Mouse (Mus musculus) intestine, embryonic 16.5 days (tissue): ENCODE measurements at regions not wholly inside any gene's neighbourhood (a gene's known extent, or its start where the extent isn't known, plus 50 kb on each side); places are given as distances from the start of the nearest gene placed in this dataset.

Experiments used
- ATAC-seq: fragments of 200-750 bp; cut with Nextera tagmentation; 2 replicates; pipeline ENCODE4 v1.8.0; 2017; ENCODE audit warnings: moderate TSS enrichment, moderate library complexity
- H3K27ac ChIP-seq: fragments of 300-500 bp; sonication (generic); 2 replicates; pipeline ENCODE4 v1.5.1; 2014; ENCODE audit warnings: mild to moderate bottlenecking, low read length
- H3K27me3 ChIP-seq: fragments of 300-500 bp; sonication (generic); replicated peaks from 2 replicates; pipeline ENCODE4 v1.6.1; 2014; ENCODE audit warnings: low read length, control low read depth, mixed read lengths; ENCODE audit not compliant: control insufficient read depth, insufficient read depth
- H3K36me3 ChIP-seq: fragments of 300-500 bp; sonication (generic); 2 replicates; pipeline ENCODE4 v1.6.1; 2014; ENCODE audit warnings: low read length, control low read depth; ENCODE audit not compliant: control insufficient read depth, insufficient read depth
- H3K4me1 ChIP-seq: fragments of 300-500 bp; sonication (generic); 2 replicates; pipeline ENCODE4 v1.6.1; 2014; ENCODE audit warnings: low read length, control low read depth, mixed read lengths; ENCODE audit not compliant: control insufficient read depth, insufficient read depth
- H3K4me2 ChIP-seq: fragments of 300-500 bp; sonication (generic); 2 replicates; pipeline ENCODE4 v1.6.1; 2014; ENCODE audit warnings: low read depth, low read length, control low read depth
- H3K4me3 ChIP-seq: fragments of 300-500 bp; sonication (generic); 2 replicates; pipeline ENCODE4 v1.5.1; 2014; ENCODE audit warnings: mild to moderate bottlenecking, low read length
- H3K9ac ChIP-seq: fragments of 300-500 bp; sonication (generic); 2 replicates; pipeline ENCODE4 v1.6.1; 2014; ENCODE audit warnings: low read depth, low read length
- H3K9me3 ChIP-seq: fragments of 300-500 bp; sonication (generic); 2 replicates; pipeline ENCODE4 v1.6.1; 2016; ENCODE audit warnings: low read length, control low read depth; ENCODE audit not compliant: control insufficient read depth
- WGBS: fragments of 180-500 bp; shearing (Covaris S2); extraction: QIAGEN DNeasy Blood & Tissue Kit; methylation state at CpG from one replicate; pipeline ENCODE4 v1.1.7; 2014; 5-methylcytosine and 5-hydroxymethylcytosine counted together

DNA sequence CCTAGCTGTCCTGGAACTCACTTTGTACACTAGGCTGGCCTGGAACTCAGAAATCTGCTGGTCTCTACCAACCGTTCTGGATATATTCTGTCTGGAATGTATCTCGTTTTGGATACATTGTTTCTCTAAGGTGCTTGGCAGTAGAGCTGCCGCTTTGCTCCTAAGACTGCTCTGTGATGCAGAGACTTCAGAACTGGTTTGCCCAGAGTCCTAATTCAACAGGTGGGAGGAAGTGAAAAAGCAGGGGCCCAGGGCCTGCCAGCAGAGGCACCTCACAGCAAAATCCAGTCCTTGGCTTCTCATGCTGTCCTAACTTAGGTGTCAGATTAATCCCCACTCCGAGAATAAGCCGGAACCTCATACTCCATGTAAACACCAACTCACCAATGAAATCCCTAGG is 67.3 kb upstream of the Rreb1 start:
- Histone ChIP-seq H3K4me1 (peaks cover 5% of the 10 kb centered on the region), H3K27ac (no peak overlapping the region), H3K4me2 (no peak overlapping the region), H3K36me3 (no peaks in the 10 kb centered on the region), H3K27me3 (no peaks in the 10 kb centered on the region), H3K9me3 (no peaks in the 10 kb centered on the region), H3K4me3 (no peak overlapping the region), H3K9ac (no peak overlapping the region)
- no peak for ATAC-seq
- 81% methylated on average over 5 of the region's 5 CpGs for WGBS

DNA sequence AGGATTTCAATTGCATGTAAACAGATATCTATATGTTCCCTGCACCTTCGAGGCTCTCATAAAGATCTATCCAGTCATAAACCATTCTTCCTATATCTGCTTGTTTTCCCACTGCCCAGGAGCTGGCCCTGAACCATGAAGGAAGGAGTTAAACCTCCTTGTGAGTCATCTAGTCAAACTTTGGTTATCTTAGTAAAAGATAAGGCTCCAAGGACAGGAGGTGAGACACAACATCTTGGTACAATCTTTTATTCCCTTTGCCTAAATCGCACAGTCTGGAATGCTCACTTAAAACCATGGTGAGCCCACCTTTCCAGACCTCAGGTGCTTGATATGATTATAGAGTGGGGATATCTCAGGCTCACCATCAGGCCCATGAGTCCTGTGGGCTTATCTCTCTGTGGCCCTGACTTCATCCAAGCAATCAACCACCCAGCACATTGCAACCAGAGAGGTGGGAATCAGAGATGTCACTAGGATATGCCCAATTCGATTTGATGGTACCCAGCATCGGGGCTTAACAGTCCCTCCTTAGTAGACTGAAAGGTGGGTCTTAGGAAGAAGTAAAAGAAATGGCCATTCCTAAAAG is 65.2 kb upstream of the Rreb1 start:
- Histone ChIP-seq H3K27me3 (no peaks in the 10 kb centered on the region), H3K36me3 (no peaks in the 10 kb centered on the region), H3K4me2 (no peak overlapping the region), H3K27ac (peak overlapping the region; percentile 58; the same call in 1 of the 2 replicates), H3K4me3 (no peak overlapping the region), H3K9ac (no peak overlapping the region), H3K4me1 (peaks cover 11% of the 10 kb centered on the region), H3K9me3 (no peaks in the 10 kb centered on the region)
- 65% methylated on average over 4 of the region's 4 CpGs for WGBS
- ATAC-seq, result peak; percentile 46

DNA sequence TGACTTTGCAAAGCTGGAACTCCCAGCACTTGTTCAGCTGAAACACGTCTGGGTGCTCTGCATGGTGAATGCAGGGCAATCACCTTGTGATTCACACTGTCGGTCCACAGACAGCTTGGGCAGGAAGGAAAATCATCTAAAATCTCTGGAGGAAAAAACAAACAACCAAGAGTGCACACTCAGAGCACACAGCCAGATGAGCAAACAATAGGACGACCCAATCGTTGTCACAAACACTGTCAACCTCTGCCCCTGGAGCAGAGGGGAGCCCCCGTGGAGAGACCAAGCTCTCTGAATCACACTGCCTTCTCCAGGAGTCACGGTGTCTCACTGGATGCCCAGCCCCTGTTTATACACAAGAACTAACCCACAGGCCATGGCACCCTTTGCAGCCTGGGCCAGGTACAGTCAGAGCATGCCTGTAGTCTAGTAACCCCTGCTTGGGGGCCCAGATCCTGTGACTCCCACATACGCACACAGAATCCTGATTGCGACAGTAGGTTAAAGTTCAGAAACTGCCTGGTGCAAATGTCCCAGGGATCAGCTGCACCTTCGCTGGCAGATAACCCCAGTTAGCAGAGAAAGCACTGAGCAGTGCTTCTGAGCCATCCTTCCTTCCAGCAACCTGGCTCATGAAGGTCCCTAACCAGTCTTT is 63.0 kb upstream of the Rreb1 start:
- 39% methylated on average over 9 of the region's 9 CpGs for WGBS
- no peak overlapping the region for H3K4me3 ChIP-seq
- peak; percentile 92 for ATAC-seq
- no peaks in the 10 kb centered on the region for H3K9me3 ChIP-seq
- no peaks in the 10 kb centered on the region for H3K27me3 ChIP-seq
- peak overlapping the region; percentile 30; the same call in 1 of the 2 replicates for H3K9ac ChIP-seq
- H3K4me2 ChIP-seq, result 0 out of 2 replicates have a peak overlapping the region, but pooled peaks have one; percentile 8
- peaks cover 11% of the 10 kb centered on the region for H3K4me1 ChIP-seq
- peak overlapping the region; percentile 93 for H3K27ac ChIP-seq
- H3K36me3 ChIP-seq, result no peaks in the 10 kb centered on the region

DNA sequence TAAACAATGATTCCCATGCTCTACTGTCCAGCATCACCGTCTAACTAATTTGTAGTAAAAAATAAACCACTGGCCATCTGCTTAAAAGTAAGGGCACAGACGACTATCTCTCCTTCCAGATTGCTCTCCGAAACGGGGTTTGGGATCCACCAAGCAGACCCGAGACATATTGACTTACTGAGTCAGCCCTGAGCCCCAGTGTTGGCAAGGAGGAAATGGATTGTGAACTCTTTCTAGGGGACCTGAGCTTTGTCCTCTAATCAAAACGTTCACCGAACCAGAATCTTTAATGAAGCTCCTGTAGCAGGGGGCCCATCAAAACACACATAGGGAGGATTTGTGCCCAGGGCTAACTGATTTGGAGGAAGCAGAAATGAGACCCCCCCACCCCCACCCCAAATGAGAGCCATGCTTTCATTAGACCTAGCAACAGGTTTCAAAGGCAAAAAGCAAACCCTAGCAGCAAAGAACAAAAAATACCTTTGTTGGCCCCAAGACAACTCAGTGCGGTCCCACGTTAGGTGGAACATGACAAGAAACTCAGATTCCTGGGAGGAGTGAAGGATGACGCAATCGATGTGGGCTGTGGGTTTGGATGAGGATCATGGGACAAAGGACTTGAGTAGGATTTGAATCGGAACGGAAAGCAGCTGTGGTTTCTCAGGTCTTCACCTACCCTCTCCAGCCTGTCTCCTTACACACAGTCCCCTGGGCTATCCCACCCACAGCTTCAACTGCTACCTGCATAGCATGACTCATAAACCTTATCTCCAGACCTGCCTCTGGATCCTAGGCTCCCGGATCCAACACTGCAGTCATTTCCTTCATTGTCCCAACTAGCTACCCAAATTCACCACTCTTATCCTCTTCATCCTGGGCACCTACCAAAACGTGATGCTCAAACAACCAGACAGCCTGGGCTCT is 62.2 kb upstream of the Rreb1 start:
- H3K27me3 ChIP-seq, result no peaks in the 10 kb centered on the region
- peak overlapping the region; percentile 8; the same call in 1 of the 2 replicates for H3K4me2 ChIP-seq
- peak overlapping the region; percentile 93 for H3K27ac ChIP-seq
- WGBS, result 60% methylated on average over 15 of the region's 15 CpGs
- no peak overlapping the region for H3K9ac ChIP-seq
- H3K4me3 ChIP-seq, result no peak overlapping the region
- no peaks in the 10 kb centered on the region for H3K9me3 ChIP-seq
- H3K4me1 ChIP-seq, result peaks cover 11% of the 10 kb centered on the region
- H3K36me3 ChIP-seq, result no peaks in the 10 kb centered on the region
- ATAC-seq, result peak; percentile 68

DNA sequence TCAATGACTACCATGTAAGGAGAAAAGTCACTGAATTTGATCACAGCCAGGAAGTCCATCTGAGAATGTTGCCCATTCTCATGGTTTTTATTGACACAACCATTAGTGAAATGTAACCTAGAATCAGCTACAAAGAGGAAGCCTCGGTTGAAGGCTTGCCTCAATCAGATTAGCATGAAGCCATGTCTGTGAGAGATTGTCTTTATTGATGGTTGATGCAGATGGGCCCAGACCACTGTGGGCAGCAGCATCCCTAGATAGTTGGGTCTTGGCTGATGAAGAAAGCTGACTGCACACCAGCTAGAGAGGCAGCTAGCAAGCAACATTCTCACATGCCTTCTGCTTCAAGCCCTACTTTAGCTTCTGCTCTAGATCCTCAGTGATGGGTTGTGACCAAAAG is 60.4 kb upstream of the Rreb1 start:
- WGBS, result 78% methylated on average over 1 of the region's 1 CpGs

DNA sequence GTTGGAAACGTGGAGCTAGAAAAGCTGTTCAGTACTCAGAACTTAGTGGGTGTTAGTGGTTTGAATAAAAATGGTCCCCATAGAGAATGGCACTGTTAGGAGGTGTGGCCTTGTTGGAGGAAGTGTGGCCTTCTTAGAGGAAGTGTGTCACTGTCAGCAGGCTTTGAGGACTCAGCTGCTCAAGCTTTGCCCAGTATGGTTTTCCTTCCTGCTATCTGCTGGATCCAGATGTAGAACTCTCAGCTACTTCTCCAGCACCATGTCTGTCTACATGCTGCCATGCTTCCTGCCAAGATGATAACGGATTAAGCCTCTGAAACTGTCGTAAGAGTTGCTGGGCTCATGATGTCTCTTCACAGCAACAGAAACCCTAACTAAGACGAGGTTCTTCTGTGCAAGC is 59.8 kb upstream of the Rreb1 start:
- no peak for ATAC-seq
- 71% methylated on average over 4 of the region's 4 CpGs for WGBS
- Histone ChIP-seq H3K27me3 (no peaks in the 10 kb centered on the region), H3K9me3 (no peaks in the 10 kb centered on the region), H3K9ac (no peak overlapping the region), H3K4me3 (no peak overlapping the region), H3K36me3 (no peaks in the 10 kb centered on the region), H3K4me2 (no peak overlapping the region), H3K27ac (no peak overlapping the region), H3K4me1 (peaks cover 11% of the 10 kb centered on the region)

More for the DNA sequence above, 60.4 kb upstream of the Rreb1 start:
- H3K36me3 ChIP-seq, result no peaks in the 10 kb centered on the region
- H3K9ac ChIP-seq, result no peak overlapping the region
- peaks cover 11% of the 10 kb centered on the region for H3K4me1 ChIP-seq
- H3K27ac ChIP-seq, result no peak overlapping the region
- ATAC-seq, result no peak
- no peaks in the 10 kb centered on the region for H3K9me3 ChIP-seq
- H3K4me2 ChIP-seq, result no peak overlapping the region
- no peak overlapping the region for H3K4me3 ChIP-seq
- H3K27me3 ChIP-seq, result no peaks in the 10 kb centered on the region
